Mouse (Mus musculus) hindbrain, embryonic 10.5 days (tissue): ENCODE measurements around the gene Rpl5. TPM values are rescaled to one million over a fixed set of nuclear protein-coding genes. Genes with fewer than 3 reads are reported as not detected.
A peak's percentile ranks its signal among the peaks of the same experiment; 100 is the strongest.

ENCODE experiments used
- DNase-seq: peaks from one replicate; pipeline ENCODE4 v3.0.0-alpha.2; 2017; ENCODE audit warnings: low spot score
- H3K27ac ChIP-seq: fragments of 300-500 bp; sonication (generic); 2 replicates; pipeline ENCODE4 v1.5.1; 2016; ENCODE audit warnings: mild to moderate bottlenecking, moderate library complexity
- H3K27me3 ChIP-seq: fragments of 300-500 bp; sonication (generic); 2 replicates; pipeline ENCODE4 v1.6.1; 2016; ENCODE audit warnings: mild to moderate bottlenecking; ENCODE audit not compliant: poor library complexity, insufficient read depth, severe bottlenecking
- H3K36me3 ChIP-seq: fragments of 300-500 bp; sonication (generic); 2 replicates; pipeline ENCODE4 v1.6.1; 2016; ENCODE audit warnings: mild to moderate bottlenecking, moderate library complexity
- H3K4me1 ChIP-seq: fragments of 300-500 bp; sonication (generic); replicated peaks from 2 replicates; pipeline ENCODE4 v1.6.1; 2016; ENCODE audit warnings: mild to moderate bottlenecking
- H3K4me3 ChIP-seq: fragments of 300-500 bp; sonication (generic); 2 replicates; pipeline ENCODE4 v1.5.1; 2016; ENCODE audit warnings: mild to moderate bottlenecking, moderate library complexity
- H3K9me3 ChIP-seq: fragments of 300-500 bp; sonication (generic); 2 replicates; pipeline ENCODE4 v1.6.1; 2016; ENCODE audit warnings: mild to moderate bottlenecking, moderate library complexity
- WGBS: fragments of 180-500 bp; shearing (Covaris S2); methylation state at CpG from one replicate; pipeline ENCODE4 v1.1.7; 2016; 5-methylcytosine and 5-hydroxymethylcytosine counted together
- polyA plus RNA-seq: library from polyadenylated mRNA; unstranded; fragments of >200 nt; fragmentation: Nextera tagmentation; extraction: Ambion mirVana; gene quantifications from 2 replicates; pipeline ENCODE4 v1.2.1, GENCODE M21; 2016

Gene Rpl5
- polyA plus RNA-seq: 61.9 and 81.3 TPM in 2 replicates

- Histone ChIP-seq H3K27me3 (no peaks in the 10 kb centered on the region), H3K27ac (peak within 1 kb of the TSS; percentile 99), H3K4me3 (peak within 1 kb of the TSS; percentile 99), H3K36me3 (peaks cover 36% of the 10 kb centered on the region), H3K9me3 (no peaks in the 10 kb centered on the region), H3K4me1 (peaks cover 12% of the 10 kb centered on the region)
- 4% methylated on average over 66 of the region's 66 CpGs for WGBS
- DNase-seq: peak; percentile 95
Measured at GRCm38 (mm10) chr5:107900206-107901013, at the start of gene Rpl5. Gene Rpl5, plus strand, starts transcription at chr5:107900502.

- peaks cover 12% of the 10 kb centered on the region for H3K36me3 ChIP-seq
- peaks cover 6% of the 10 kb centered on the region; the same call in 1 of the 2 replicates for H3K9me3 ChIP-seq
- no peaks in the 10 kb centered on the region for H3K27me3 ChIP-seq
- H3K27ac ChIP-seq: no peak overlapping the region
- 0 out of 2 replicates have a peak, but pooled peaks cover 4% of the 10 kb centered on the region for H3K4me1 ChIP-seq
- DNase-seq: no peak
- 53% methylated on average over 6 of the region's 6 CpGs for WGBS
- no peak overlapping the region for H3K4me3 ChIP-seq
Measured at GRCm38 (mm10) chr5:107853807-107854206, 46.5 kb upstream of the Rpl5 start.

GRCm38 (mm10) chr5:107854556-107854955 is 45.7 kb upstream of the Rpl5 start:
- Histone ChIP-seq H3K4me3 (no peak overlapping the region), H3K36me3 (peaks cover 10% of the 10 kb centered on the region), H3K27ac (no peak overlapping the region), H3K9me3 (peaks cover 6% of the 10 kb centered on the region; the same call in 1 of the 2 replicates), H3K27me3 (no peaks in the 10 kb centered on the region), H3K4me1 (0 out of 2 replicates have a peak, but pooled peaks cover 4% of the 10 kb centered on the region)
- WGBS: 78% methylated on average over 3 of the region's 3 CpGs
- DNase-seq: no peak

DNA sequence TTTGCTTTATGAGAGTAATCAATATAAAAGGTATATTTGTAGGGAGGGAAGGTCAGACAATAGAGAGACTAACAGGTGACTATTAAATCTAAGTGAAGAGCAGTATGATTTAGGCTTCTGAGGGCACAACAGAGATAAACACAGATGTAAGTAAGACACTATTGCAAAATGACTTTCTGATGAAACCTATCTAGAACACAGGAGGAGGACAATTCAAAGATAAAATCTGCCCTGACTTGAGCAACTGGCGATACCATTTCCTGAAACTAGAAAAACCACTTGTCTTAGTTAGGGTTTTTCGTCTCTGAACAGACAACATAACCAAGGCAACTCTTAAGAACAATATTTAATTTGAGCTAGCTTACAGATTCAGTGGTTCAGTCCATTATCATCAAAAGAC is 44.8 kb upstream of the Rpl5 start:
- 98% methylated on average over 2 of the region's 2 CpGs for WGBS
- Histone ChIP-seq H3K9me3 (no peaks in the 10 kb centered on the region), H3K27ac (no peak overlapping the region), H3K4me3 (no peak overlapping the region), H3K27me3 (no peaks in the 10 kb centered on the region), H3K4me1 (0 out of 2 replicates have a peak, but pooled peaks cover 4% of the 10 kb centered on the region), H3K36me3 (peaks cover under 1% of the 10 kb centered on the region; the same call in 1 of the 2 replicates)
- no peak for DNase-seq

DNA sequence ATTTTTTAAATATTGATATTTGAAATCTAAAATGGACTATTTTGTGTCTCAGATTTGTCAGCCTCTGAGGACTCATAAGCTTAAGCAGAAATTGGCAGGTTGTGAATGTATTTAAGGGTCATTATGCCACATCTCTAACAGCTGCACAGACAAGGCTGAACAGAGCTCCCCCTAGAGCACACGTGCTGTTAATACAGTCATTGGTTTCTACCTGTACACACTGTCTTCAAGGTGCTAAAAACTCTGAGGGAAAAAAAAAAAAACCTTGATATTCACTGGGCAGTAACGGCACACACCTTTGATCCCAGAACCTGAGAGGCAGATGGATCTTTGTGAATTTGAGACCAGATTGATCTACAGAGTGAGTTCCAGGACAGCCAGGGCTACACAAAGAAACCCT is 41.3 kb upstream of the Rpl5 start:
- H3K27me3 ChIP-seq: no peaks in the 10 kb centered on the region
- no peak for DNase-seq
- WGBS: 51% methylated on average over 2 of the region's 2 CpGs
- no peak overlapping the region for H3K27ac ChIP-seq
- no peak overlapping the region for H3K4me3 ChIP-seq
- no peaks in the 10 kb centered on the region for H3K36me3 ChIP-seq
- H3K4me1 ChIP-seq: 0 out of 2 replicates have a peak, but pooled peaks cover 2% of the 10 kb centered on the region
- no peaks in the 10 kb centered on the region for H3K9me3 ChIP-seq

DNA sequence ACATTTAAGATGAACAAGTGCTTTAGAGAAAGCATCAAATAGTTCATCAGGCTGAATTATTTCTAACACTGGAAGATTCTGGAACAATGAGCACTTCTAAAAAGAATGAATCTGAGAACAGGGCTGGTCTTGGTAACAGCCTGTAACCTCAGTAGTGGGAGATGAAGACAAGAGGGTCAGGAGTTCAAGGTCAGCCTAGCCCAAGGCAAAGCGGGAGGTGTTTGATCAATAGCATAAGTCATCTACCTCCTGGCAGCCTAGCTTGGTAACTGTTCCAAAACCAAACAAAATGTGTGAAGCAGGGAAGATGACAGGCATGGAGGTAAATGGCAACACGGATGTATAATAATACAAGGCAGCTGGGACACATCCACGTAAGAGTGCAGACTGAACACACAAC is 36.3 kb upstream of the Rpl5 start:
- no peak overlapping the region for H3K4me3 ChIP-seq
- no peak for DNase-seq
- 90% methylated on average over 3 of the region's 3 CpGs for WGBS
- H3K27me3 ChIP-seq: no peaks in the 10 kb centered on the region
- H3K4me1 ChIP-seq: peaks cover 15% of the 10 kb centered on the region
- no peaks in the 10 kb centered on the region for H3K9me3 ChIP-seq
- H3K27ac ChIP-seq: no peak overlapping the region
- H3K36me3 ChIP-seq: no peaks in the 10 kb centered on the region

DNA sequence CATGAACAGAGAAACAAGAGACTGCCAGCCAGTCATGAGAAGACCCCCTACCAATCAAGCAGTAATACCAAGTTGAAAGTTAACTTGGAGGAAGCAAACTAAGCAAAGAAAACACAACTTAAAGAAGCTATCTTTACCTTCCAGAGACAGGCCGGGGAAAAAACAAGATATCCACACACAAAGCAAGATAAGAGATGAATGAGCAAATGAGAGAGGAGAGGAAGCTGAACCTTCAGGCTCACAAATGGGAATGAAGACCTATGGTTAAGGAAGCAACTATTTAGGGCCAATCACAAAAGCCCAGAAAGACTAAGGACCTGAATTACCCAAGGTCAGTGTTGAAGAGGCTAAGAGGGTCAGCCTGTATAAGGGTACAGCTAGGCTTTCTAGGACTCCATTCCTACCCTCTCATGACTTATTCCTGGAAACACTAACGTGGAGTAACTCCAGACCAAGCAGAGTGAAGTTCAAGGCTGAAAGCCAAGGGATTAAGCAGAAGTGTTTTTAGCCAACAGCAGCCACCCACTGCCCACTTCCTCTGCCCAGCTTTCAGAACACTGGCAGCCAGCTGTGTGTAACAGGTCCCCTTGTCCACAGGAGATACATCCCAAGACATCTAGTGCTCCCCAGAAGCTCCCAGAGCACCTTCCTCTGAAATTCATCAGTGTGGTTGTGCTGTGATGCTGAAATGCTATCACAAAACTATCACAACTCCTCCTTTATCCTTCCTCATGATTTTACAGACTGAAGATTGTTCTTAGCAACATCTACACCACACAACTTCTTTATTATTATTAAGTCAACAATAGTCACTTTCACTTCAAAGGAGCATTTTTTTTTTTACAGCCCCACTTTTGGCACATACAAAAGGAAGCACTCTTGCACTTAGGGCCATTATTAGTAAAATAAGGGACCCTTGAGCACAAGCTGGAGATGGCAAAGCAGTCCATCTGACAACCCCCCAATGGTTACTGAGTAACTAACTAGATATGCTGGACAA is 33.9 kb upstream of the Rpl5 start:
- Histone ChIP-seq H3K27me3 (peaks cover 12% of the 10 kb centered on the region; the same call in 1 of the 2 replicates), H3K4me1 (peaks cover 15% of the 10 kb centered on the region), H3K36me3 (no peaks in the 10 kb centered on the region), H3K9me3 (no peaks in the 10 kb centered on the region), H3K27ac (no peak overlapping the region), H3K4me3 (no peak overlapping the region)
- no peak for DNase-seq
- 79% methylated on average over 2 of the region's 2 CpGs for WGBS

DNA sequence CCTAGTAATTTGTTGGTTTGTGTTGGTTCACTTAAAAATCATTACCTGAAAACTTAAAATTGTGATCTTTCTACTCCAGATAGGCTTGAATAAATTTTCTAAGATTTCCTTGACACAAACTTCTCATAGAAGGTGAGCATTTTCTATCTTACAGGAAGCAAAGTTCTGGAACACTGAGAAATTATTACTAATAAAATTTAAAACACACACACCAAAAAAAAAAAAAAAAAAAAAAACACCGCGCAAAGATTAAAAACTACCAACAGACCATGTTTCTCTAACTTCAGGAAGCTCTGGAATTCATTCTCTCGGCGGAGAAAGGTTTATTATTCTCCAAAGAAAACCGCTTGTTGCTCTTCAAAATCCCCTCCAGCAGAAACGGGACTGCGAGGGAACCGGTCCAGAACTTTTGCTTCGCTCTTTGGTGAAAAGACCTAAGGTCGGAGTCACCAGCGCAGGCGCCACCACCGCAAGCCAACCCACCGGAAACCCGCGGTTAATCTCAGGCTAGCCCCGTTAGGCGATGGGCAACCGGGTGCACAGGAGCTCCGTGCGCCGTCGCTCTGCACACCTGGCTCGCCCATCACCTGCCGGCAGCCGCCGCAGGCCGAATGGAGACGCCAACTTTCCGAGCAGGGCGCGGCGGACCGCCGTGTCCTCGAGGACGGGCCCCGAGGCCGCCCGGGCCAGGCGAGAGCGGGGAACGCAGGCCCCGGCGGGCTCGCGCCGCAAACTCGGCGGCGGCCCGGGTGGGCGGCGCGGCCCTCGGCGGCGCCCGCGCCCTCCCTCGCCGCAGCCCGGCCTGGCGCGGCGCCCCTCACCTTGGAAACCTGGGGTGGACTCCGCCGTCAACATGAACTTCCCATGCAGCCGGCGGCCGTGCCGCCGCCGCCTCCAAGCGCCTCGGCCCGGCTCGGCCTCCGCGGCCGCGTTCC is 32.1 kb upstream of the Rpl5 start:
- under 1% methylated on average over 82 of the region's 82 CpGs for WGBS
- no peaks in the 10 kb centered on the region for H3K9me3 ChIP-seq

DNA sequence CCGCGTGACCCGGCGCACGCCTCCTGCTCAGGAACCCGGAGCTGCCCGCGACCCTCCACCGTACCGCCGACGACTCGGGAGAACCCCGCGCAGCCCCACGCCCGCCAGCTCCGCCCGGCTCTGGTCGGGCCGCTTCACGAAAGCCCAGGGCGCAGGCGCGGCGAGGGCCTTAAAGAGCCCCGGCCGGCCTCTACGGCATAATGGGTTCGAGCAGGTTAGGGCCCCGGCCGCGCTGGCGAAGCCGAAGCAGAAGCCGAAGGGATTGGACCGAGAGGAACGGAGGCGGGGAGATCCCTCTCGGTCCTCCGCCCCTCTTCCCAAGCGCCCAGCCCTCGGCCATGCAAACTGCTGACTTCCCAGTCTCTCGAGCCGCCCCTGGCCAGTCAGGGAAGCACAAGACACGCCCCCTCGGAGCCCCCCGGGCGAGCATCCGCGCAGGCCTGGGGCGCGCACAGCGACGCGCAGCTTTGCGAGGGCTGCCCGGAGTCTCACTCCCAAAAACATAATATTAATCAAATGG is 31.3 kb upstream of the Rpl5 start:
- Histone ChIP-seq H3K27me3 (peaks cover 13% of the 10 kb centered on the region; the same call in 1 of the 2 replicates), H3K4me3 (peak overlapping the region; percentile 91), H3K9me3 (no peaks in the 10 kb centered on the region), H3K4me1 (peaks cover 15% of the 10 kb centered on the region), H3K36me3 (no peaks in the 10 kb centered on the region), H3K27ac (peak overlapping the region; percentile 96)
- WGBS: under 1% methylated on average over 58 of the region's 58 CpGs
- peak; percentile 96 for DNase-seq

More for the DNA sequence above, 32.1 kb upstream of the Rpl5 start:
- peaks cover 15% of the 10 kb centered on the region for H3K4me1 ChIP-seq
- H3K4me3 ChIP-seq: peak overlapping the region; percentile 91
- H3K27ac ChIP-seq: peak overlapping the region; percentile 96
- no peaks in the 10 kb centered on the region for H3K36me3 ChIP-seq
- peaks cover 13% of the 10 kb centered on the region; the same call in 1 of the 2 replicates for H3K27me3 ChIP-seq
- peak; percentile 67 for DNase-seq

DNA sequence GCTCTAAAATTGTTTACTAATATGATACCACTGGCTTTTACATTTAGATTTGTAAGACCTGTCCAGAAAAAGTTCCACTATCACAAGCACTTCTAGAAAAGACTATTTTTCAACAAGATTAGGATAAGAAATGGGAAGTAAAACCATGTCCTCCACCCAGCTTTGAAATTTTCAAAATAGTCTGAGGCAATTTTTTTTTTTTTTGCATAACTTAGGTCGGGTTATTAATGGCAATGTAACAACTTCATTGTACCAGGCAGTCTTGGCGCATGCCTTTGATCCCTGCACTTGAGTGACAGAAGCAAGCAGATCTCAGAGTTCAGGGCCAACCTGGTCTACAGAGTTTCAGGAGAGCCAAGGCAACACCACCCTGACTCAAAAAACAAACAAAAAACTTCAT is 30.6 kb upstream of the Rpl5 start:
- 0 out of 2 replicates have a peak overlapping the region, but pooled peaks have one; percentile 91 for H3K4me3 ChIP-seq
- peaks cover 13% of the 10 kb centered on the region; the same call in 1 of the 2 replicates for H3K27me3 ChIP-seq
- 78% methylated on average over 2 of the region's 2 CpGs for WGBS
- peaks cover 15% of the 10 kb centered on the region for H3K4me1 ChIP-seq
- H3K36me3 ChIP-seq: no peaks in the 10 kb centered on the region
- H3K9me3 ChIP-seq: no peaks in the 10 kb centered on the region
- H3K27ac ChIP-seq: no peak overlapping the region
- DNase-seq: no peak

- 89% methylated on average over 6 of the region's 6 CpGs for WGBS
- Histone ChIP-seq H3K4me3 (no peak overlapping the region), H3K4me1 (no peaks in the 10 kb centered on the region), H3K9me3 (no peaks in the 10 kb centered on the region), H3K36me3 (no peaks in the 10 kb centered on the region), H3K27me3 (peaks cover 13% of the 10 kb centered on the region; the same call in 1 of the 2 replicates), H3K27ac (no peak overlapping the region)
- no peak for DNase-seq
Measured at GRCm38 (mm10) chr5:107873330-107873729, 27.0 kb upstream of the Rpl5 start.
